Mouse (Mus musculus): ENCODE data around the gene Dcst1.

The Dcst1 gene

GRCm38 (mm10) chr3:89315195-89315929 lies 49.7 kb downstream of the Dcst1 start:
- DNase-seq (ENCODE audit: low read depth, low spot score) = peak; percentile 91

GRCm38 (mm10) chr3:89314791-89315190 lies 50.3 kb downstream of the Dcst1 start:
- no peak for DNase-seq (ENCODE audit: low read depth, low spot score)

GRCm38 (mm10) chr3:89314340-89314739 lies 50.7 kb downstream of the Dcst1 start:
- DNase-seq (ENCODE audit: low read depth, low spot score) = no peak

GRCm38 (mm10) chr3:89308089-89308488 lies 57.0 kb downstream of the Dcst1 start:
- peak; percentile 91 for DNase-seq (ENCODE audit: low read depth, low spot score)

GRCm38 (mm10) chr3:89305551-89306325 lies 59.3 kb downstream of the Dcst1 start:
- DNase-seq (ENCODE audit: low read depth, low spot score) = no peak

GRCm38 (mm10) chr3:89305105-89305504 lies 59.9 kb downstream of the Dcst1 start:
- no peak for DNase-seq (ENCODE audit: low read depth, low spot score)

GRCm38 (mm10) chr3:89304440-89304839 lies 60.6 kb downstream of the Dcst1 start:
- no peak for DNase-seq (ENCODE audit: low read depth, low spot score)

- no peak for DNase-seq (ENCODE audit: low read depth, low spot score)
These were observed 64.5 kb downstream of the Dcst1 start for GRCm38 (mm10) chr3:89300514-89300913.

All from ZHBTc4 (cell line).